Mouse (Mus musculus) liver, embryonic 14.5 days (tissue): ENCODE measurements around the gene Camk2d. TPM values are rescaled to one million over a fixed set of nuclear protein-coding genes. Genes with fewer than 3 reads are reported as not detected.

Experiments
- ATAC-seq: fragments of 200-750 bp; cut with Nextera tagmentation; 2 replicates; pipeline ENCODE4 v1.8.0; 2017; ENCODE audit warnings: moderate number of reproducible peaks, mild to moderate bottlenecking, moderate library complexity; ENCODE audit not compliant: insufficient read depth
- DNase-seq, 3 experiments: peaks; one replicate each; pipeline ENCODE4 v3.0.0-alpha.2; 2012 to 2013; ENCODE audit warnings: low read depth in 3 of 3, low spot score in 3 of 3
- H3K27ac ChIP-seq: fragments of 300-500 bp; sonication (generic); 2 replicates; pipeline ENCODE4 v1.5.1; 2014; ENCODE audit warnings: moderate library complexity, mild to moderate bottlenecking, control low read depth, inconsistent platforms
- H3K27me3 ChIP-seq: fragments of 300-500 bp; sonication (generic); 2 replicates; pipeline ENCODE4 v1.6.1; 2014; ENCODE audit warnings: mild to moderate bottlenecking, low read length, moderate library complexity; ENCODE audit not compliant: control insufficient read depth, insufficient read depth
- H3K36me3 ChIP-seq: fragments of 300-500 bp; sonication (generic); replicated peaks from 2 replicates; pipeline ENCODE4 v1.6.1; 2014; ENCODE audit warnings: low read depth; ENCODE audit not compliant: control insufficient read depth, insufficient read depth
- H3K4me1 ChIP-seq, 2 experiments: fragments of 200-500 bp in 1 of 2; fragments of 300-500 bp in 1 of 2; sonication (generic) in 1 of 2; replicated peaks; 2 replicates each; pipeline ENCODE4 v1.6.1; 2012 to 2014; ENCODE audit warnings: antibody characterized with exemption in 1 of 2, inconsistent platforms in 1 of 2, low read length in 1 of 2; ENCODE audit not compliant: control insufficient read depth in 2 of 2, insufficient read depth in 2 of 2
- H3K4me2 ChIP-seq: fragments of 300-500 bp; sonication (generic); 2 replicates; pipeline ENCODE4 v1.6.1; 2014; ENCODE audit warnings: low read depth, mild to moderate bottlenecking, control low read depth, moderate library complexity
- H3K4me3 ChIP-seq, 2 experiments: fragments of 200-500 bp in 1 of 2; fragments of 300-500 bp in 1 of 2; sonication (generic) in 1 of 2; 2 replicates each; pipeline ENCODE4 v1.5.1; 2012 to 2014; ENCODE audit warnings: low read depth in 2 of 2, low read length in 2 of 2, mild to moderate bottlenecking in 2 of 2, control low read depth in 1 of 2, inconsistent platforms in 1 of 2, moderate library complexity in 1 of 2; ENCODE audit not compliant: insufficient read depth in 1 of 2
- H3K9ac ChIP-seq: fragments of 300-500 bp; sonication (generic); replicated peaks from 2 replicates; pipeline ENCODE4 v1.6.1; 2014; ENCODE audit warnings: mild to moderate bottlenecking, control low read depth, moderate library complexity
- H3K9me3 ChIP-seq: fragments of 300-500 bp; sonication (generic); 2 replicates; pipeline ENCODE4 v1.6.1; 2016; ENCODE audit warnings: low read length, mixed read lengths; ENCODE audit not compliant: control insufficient read depth
- CTCF ChIP-seq: IDR thresholded peaks from 2 replicates; pipeline ENCODE4 v1.5.1; 2016; ENCODE audit warnings: antibody characterized with exemption, low read depth, control low read depth
- EP300 ChIP-seq: IDR thresholded peaks from 2 replicates; pipeline ENCODE4 v1.6.1; 2016; ENCODE audit warnings: antibody characterized with exemption, low read depth
- WGBS: fragments of 180-500 bp; shearing (Covaris S2); extraction: QIAGEN DNeasy Blood & Tissue Kit; methylation state at CpG from one replicate; pipeline ENCODE4 v1.1.7; 2014; ENCODE audit not compliant: insufficient replicate concordance; 5-methylcytosine and 5-hydroxymethylcytosine counted together
- polyA plus RNA-seq, 2 experiments: library from polyadenylated mRNA; depleted of rRNA in 1 of 2; stranded (reverse) in 1 of 2; unstranded in 1 of 2; fragments of >200 nt; fragmentation: Nextera tagmentation in 1 of 2; extraction: Ambion mirVana in 1 of 2; gene quantifications; 2 replicates each; pipeline versions ENCODE4 v1.2.1 to v1.2.3; 2012 to 2014

The Camk2d gene
- polyA plus RNA-seq, 2 experiments = 2.2 to 3.7 TPM

- TF ChIP-seq EP300 = no peak
- peak; percentile 34 for TF ChIP-seq CTCF
- DNase-seq (no peak), ATAC-seq (no peak)
- Histone ChIP-seq H3K9ac (no peak overlapping the region), H3K27ac (no peak overlapping the region), H3K4me1 (no peaks in the 10 kb centered on the region), H3K4me3 (no peak overlapping the region), H3K27me3 (no peaks in the 10 kb centered on the region), H3K9me3 (no peaks in the 10 kb centered on the region), H3K4me2 (no peak overlapping the region), H3K36me3 (no peaks in the 10 kb centered on the region)
- WGBS = 23% methylated on average over 2 of the region's 2 CpGs
These were observed 20.2 kb upstream of the Camk2d start for GRCm38 (mm10) chr3:126575927-126576326.

DNA sequence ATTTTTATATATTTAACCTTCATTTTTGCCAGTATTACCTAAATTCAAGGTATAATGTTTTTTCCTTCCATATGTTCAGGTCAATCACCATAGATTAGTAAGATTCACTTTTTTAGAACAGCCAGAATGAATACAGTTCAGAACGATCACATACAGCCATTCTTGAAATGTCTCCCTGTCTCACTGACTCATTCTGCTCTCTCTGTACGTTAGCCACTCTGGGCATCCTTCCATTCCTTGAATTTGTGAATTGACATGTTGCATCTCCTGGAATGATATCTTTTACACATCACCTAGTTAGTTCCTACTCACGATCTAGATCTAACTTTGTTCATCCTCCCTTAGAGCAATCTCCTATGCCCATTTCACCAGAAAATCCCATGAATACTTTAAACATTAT is 10.0 kb upstream of the Camk2d start:
- H3K9ac ChIP-seq = no peak overlapping the region
- H3K27ac ChIP-seq = no peak overlapping the region
- TF ChIP-seq EP300 (no peak), CTCF (no peak)
- no peak overlapping the region for H3K4me2 ChIP-seq
- no peaks in the 10 kb centered on the region for H3K27me3 ChIP-seq
- no peak overlapping the region for H3K4me3 ChIP-seq
- ATAC-seq (no peak), DNase-seq (no peak)
- no peaks in the 10 kb centered on the region for H3K4me1 ChIP-seq
- 59% methylated on average over 3 of the region's 3 CpGs for WGBS
- H3K9me3 ChIP-seq = no peaks in the 10 kb centered on the region
- no peaks in the 10 kb centered on the region for H3K36me3 ChIP-seq

DNA sequence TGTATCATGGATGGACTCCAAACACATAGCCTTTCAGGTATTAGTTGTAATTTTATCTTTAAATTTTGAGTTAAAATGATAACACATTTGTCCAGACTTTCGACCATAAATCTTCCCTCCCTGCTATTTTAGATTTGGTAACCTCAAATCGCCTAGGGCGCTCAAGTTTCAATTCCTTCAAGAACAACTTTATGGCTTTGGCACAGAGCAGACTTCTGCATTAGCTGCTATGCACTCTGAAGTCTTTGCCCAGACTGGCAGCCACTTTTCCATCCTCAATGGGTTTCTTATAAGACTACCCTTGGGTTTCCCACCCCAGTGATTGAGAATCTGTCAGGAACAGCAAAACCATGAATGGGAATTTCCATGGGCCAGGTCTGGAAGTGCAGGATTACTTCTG is 8.6 kb upstream of the Camk2d start:
- no peaks in the 10 kb centered on the region for H3K27me3 ChIP-seq
- no peaks in the 10 kb centered on the region for H3K4me1 ChIP-seq
- H3K36me3 ChIP-seq = no peaks in the 10 kb centered on the region
- no peak for TF ChIP-seq EP300
- no peak for TF ChIP-seq CTCF
- H3K4me2 ChIP-seq = no peak overlapping the region
- no peak overlapping the region for H3K27ac ChIP-seq
- H3K9ac ChIP-seq = no peak overlapping the region
- H3K9me3 ChIP-seq = no peaks in the 10 kb centered on the region
- ATAC-seq = no peak
- no peak overlapping the region for H3K4me3 ChIP-seq
- DNase-seq = no peak
- 46% methylated on average over 3 of the region's 3 CpGs for WGBS

DNA sequence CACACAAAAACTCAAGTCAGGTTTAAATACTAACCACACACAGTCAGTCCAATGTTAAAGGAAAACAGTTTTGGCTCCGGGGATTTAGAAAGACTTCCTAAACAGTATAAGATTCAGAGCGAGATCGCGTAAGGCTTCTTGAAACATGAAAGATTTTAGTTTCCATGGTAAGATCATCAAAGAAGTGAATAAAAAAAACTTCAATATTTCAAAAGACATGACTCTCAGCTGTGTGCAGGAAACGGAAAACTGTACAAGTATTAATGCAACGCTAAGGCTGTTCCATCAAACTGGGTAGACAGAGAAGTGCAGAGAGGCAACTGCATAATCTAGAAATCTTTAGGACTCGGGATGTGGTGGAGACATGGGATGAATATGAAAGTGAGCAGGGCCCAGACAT is 6.5 kb upstream of the Camk2d start:
- Histone ChIP-seq H3K9ac (no peak overlapping the region), H3K27ac (no peak overlapping the region), H3K9me3 (no peaks in the 10 kb centered on the region), H3K36me3 (no peaks in the 10 kb centered on the region), H3K4me2 (no peak overlapping the region), H3K4me1 (no peaks in the 10 kb centered on the region), H3K27me3 (no peaks in the 10 kb centered on the region), H3K4me3 (no peak overlapping the region)
- DNase-seq (no peak), ATAC-seq (no peak)
- 71% methylated on average over 7 of the region's 7 CpGs for WGBS
- TF ChIP-seq EP300 (no peak), CTCF (no peak)

DNA sequence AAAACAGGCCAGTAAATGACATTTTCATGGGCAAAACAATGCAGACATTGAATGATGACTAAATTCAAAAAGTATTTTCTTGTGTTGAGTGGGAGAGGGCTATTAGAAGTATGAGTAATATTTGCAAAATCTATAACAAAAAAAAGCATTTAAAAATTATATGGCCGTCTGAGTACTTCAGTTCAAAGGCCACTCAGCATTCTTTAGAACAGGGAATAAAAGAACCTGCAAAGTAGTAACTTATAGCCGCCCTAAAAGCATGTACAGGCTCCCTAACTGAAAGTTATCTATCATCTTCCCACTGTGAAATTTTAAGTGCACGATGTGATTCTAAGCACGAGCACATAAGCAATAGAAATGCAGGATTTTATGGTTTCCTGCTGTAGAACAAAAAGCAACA is 646 bp upstream of the Camk2d start:
- no peak overlapping the region for H3K27ac ChIP-seq
- TF ChIP-seq CTCF (no peak), EP300 (no peak)
- no peaks in the 10 kb centered on the region for H3K36me3 ChIP-seq
- 0 out of 4 replicates have a peak, but pooled peaks cover 0 to 2% of the 10 kb centered on the region in 2 experiments for H3K4me1 ChIP-seq
- DNase-seq = no peak
- ATAC-seq = no peak
- no peaks in the 10 kb centered on the region for H3K9me3 ChIP-seq
- H3K4me3 ChIP-seq = no peak overlapping the region
- 57% methylated on average over 4 of the region's 4 CpGs for WGBS
- H3K4me2 ChIP-seq = no peak overlapping the region
- no peak overlapping the region for H3K9ac ChIP-seq
- peaks cover 17% of the 10 kb centered on the region for H3K27me3 ChIP-seq
